Mouse (Mus musculus): ENCODE results near the gene Uvrag.
"Not testable (repeated sequence)": the region's sequence is repeated elsewhere in the genome, so short reads cannot be mapped to it uniquely, and the experiment has no call there.

Uvrag gene

GRCm38 (mm10) chr7:98967672-98968071 is 173.3 kb downstream of the Uvrag start:
- DNase-seq = no peak

GRCm38 (mm10) chr7:98963581-98963980 is 177.4 kb downstream of the Uvrag start:
- DNase-seq = not testable (repeated sequence)

- DNase-seq = peak; percentile 38 to 63
Observed at GRCm38 (mm10) chr7:98962547-98963311, 178.2 kb downstream of the Uvrag start.

DNA sequence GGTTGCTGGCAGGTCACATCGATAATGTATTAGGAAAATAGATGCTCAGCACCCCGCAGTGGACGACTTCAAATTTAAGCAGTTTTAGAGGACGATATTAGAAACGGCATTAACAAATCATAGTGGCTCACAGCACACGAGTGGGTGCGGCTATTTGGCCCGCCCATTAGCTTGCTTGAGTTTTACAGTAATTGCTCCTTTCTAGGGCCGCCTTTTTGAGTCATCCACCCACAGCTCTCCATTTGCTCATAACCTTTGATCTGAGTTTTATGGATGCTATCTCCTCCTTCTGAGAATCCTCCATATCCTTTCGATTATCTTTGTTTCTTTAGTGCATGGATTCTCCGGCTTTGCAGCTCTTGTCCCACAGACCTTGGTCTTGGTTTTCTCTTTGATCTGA is 178.9 kb downstream of the Uvrag start:
- DNase-seq = no peak

- DNase-seq = no peak
Observed at GRCm38 (mm10) chr7:98960274-98960673, 180.7 kb downstream of the Uvrag start.

- no peak for DNase-seq
Observed at GRCm38 (mm10) chr7:98959246-98959645, 181.7 kb downstream of the Uvrag start.

DNA sequence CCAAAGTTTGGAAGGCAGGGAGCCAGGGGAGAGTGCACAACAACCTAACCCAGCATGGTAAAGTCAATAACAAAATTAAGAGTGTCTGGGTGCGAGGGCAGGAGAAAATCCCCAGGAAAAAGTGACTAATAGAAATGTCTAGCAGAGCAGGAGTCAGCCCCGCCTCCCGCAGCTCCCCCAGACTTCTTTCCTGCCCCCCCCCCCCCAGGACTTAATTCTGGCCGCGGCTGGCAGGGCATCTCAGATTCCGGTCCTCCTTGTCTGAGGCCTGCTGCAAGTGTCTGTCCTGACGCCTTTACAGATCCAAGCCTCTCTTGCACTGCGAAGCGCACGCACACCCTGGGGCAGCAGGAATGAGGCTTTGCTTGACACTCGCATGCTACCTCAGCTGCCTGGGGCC is 182.8 kb downstream of the Uvrag start:
- DNase-seq = no peak

DNA sequence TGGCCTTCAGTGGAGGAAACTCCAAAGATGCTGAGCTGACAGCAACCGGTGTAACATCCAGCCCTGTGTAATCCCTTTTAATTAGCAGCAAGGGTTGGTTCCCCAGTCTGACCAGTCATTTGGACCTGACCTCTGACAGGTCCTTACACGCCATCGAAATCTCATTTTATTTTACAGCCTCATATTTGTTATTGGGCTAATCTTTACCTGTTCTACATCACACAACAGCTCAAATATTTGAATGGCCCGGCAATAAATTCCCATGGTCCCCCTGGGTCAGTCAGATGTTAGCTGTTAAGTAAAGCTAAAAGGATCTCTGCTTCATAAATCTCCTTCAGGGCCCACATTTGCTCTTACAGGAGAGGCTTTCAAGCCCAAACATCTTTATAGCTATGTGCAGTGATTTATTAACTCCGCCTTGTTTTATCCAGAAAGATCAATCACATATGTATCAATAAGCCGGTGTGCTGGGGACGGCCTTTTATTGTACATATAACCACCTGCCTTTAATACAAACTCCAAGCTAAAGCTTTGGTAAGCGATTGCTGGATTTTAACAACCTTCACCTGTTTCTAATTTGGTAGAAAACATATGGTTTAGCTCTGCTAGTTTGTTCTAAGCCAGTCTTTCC is 183.7 kb downstream of the Uvrag start:
- no peak for DNase-seq

DNA sequence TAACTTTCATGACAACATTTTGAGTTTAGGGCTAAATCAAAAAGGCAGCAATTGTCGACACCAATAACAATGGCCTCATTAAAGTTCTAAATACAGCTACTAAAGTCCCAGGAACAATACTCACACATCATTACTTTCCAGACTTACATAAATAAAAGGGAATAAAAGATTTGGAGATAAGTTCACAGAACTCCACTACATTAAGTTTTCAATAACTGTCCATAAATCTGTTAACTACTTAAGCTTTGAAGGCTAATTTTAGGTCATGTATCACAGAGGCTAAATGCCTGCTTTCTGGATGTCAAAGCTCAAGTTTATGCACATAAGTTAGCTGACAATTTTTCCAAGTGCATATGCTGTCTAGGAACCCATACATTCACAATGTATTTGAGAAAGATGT is 184.3 kb downstream of the Uvrag start:
- no peak for DNase-seq

- no peak for DNase-seq
Observed at GRCm38 (mm10) chr7:98953649-98954048, 187.3 kb downstream of the Uvrag start.

GRCm38 (mm10) chr7:98944986-98945385 is 196.0 kb downstream of the Uvrag start:
- DNase-seq = no peak

DNA sequence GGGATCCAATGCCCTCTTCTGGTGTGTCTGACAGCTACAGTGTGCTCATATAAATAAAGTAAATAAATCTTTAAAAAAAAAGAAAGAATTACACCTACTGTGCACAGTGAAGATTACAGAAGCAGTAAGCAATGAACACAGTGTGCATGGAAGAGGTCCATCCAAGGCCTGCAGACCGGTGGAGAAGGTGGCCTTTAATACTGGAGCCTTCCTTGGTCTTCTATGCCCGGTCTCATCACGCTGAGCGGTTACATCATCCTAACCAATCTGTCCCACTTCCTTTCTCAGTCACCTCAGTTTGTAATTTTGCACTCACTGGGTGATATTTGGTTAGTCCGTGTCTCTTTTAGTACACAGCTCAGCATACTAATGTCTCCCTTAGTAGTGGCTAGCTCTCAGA is 197.3 kb downstream of the Uvrag start:
- DNase-seq = no peak

DNA sequence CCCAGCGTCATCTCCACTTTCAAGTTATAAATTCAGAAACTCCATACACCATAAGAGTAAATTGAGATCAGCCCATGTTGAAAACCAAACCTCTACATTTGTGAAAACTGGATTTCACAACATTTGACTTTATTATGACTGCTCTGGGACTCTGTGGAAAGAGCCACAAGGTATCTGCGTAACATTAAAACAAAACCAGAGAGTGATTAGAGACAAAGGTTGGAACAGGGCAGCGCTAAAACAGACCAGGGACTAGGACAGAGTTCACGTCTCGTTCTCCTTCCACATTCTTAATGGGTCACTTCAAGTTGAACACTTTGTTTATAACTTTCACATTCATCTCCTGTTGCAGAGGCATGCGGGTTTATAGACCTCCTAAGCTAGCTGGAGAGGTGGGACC is 198.2 kb downstream of the Uvrag start:
- DNase-seq = peak in 1 of 2 experiments; percentile 15

GRCm38 (mm10) chr7:98939194-98939593 is 201.7 kb downstream of the Uvrag start:
- no peak for DNase-seq

GRCm38 (mm10) chr7:98938621-98939020 is 202.3 kb downstream of the Uvrag start:
- DNase-seq = no peak

DNA sequence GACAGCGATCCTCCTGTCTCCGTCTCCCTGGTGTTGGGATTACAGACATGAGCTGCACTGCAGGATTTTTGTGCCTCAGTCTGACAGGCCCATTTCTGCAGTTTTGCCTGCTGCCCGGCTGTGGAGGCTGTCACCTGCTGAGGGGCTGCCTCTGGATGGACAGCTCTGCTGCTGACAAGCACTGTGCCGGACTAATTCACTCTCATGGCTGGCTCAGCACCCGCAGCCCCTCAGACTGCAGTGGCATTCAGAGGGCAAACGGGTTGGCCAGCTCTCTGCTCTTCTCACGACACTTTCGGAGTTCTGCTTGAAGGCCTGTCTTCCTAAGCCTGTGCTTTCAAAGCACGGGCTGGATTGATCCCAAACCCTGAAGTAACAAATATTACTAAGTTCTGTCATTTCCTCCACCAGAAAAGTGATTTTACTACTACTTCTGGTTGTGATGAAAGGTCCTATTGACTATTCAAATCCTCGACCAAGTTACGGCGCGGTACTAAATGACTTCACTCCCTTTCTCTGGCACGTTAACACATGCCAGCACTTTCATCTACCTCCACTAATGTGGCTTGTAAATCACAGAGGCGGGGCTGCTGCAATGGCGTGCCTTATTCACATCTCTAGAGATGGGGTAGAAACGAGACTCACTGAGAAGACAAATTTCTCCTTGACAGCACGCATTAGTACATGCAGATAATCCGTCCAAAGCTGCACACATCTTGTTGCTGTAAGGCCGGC is 203.7 kb downstream of the Uvrag start:
- DNase-seq = no peak

DNA sequence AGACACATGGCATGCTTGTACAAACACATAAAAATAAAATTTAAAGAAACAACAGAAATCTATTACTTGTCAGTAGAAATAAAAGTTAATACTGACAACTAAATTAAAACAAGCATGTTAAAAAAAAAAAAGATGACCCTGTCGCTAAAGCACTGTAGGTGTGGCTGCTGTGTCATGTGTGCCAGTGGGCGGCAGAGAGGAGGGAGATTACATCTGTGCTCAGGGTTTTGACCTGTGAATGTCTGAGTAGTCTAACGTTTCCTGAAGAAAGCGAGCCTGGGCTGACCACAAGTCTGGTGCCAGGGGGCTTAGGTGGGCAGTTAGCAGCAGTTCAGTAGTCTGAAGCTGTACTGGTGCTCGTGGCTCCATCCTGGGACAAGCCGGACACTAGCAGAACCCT is 205.2 kb downstream of the Uvrag start:
- no peak for DNase-seq

DNA sequence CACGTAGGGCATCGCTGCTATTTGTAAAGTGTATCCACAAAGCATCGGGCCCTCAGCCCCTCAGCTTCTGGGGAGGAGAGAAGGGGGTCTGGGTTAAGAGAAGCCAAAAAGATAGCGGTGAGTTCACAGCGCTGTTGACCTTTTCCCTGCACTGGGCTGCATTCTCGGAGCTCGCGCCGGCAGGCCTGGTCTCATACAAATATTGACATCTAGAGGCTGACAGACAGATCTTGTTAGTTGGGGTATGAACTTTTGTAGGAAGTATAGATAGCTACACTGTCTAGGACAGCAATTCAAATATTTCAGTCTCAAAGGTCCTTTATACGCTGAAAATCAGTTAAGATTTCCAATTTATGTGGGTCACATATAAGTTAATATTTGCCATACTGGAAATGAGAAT is 205.7 kb downstream of the Uvrag start:
- DNase-seq = no peak

DNA sequence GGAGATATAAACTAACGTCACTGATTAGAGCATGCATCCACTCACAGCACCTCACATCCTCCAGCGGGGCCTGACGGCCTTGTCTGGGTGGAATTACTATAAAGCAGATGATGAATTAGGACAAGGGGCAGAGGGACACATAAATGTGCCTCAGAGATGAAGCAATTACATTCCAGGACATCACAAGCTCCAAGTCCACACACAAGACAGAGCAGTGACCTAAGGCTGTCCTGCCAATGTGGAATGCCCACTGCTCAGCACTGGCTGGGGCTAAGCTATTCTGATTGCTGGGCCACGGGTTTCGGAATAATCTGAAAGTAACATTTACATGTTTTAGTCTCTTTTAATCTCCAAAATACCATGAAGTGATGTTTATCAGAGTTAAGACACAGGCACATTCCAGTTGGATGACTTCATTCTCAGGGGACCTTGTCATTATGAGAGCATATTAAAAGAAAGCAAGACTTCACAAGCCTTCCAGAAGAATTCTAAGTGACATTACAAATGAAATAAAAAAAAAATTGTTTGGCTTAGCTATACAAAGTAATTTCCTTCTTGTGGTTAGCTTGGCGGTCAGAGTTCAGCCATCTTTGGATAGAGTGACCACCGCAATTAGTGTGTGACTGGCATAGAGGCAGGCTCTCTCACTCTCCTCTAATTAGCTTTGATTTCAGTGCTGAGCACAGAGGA is 212.5 kb downstream of the Uvrag start:
- DNase-seq = peak; percentile 25 to 32

DNA sequence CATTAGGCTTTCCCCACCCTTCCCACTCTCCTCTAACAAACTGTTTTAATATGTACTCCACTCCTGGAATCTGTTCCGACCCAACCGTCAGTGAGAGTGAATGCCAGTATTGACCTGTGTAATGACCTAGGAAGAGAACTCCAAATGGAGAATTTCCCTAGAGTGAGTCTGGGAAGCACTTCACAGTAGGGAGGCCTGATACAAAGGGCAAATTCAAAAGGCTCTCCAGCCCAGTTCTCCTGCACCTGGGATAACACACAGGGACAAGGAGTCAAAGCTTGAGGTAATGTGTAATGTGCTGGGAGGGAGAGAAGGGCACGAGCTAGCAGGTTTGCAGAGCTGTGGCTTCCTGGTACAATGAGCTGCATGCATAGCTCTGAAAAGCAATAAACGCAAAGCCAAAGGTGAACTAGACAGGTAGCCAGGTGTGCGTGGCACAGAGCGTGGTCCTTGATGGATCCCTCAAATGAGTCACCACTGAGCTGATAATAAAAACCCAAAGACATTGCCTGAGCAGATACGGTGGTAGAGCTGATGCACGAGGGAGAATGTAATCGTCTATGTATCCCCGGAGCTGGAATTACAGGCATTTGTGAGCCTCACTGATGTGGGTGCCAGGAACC is 213.9 kb downstream of the Uvrag start:
- no peak for DNase-seq

DNA sequence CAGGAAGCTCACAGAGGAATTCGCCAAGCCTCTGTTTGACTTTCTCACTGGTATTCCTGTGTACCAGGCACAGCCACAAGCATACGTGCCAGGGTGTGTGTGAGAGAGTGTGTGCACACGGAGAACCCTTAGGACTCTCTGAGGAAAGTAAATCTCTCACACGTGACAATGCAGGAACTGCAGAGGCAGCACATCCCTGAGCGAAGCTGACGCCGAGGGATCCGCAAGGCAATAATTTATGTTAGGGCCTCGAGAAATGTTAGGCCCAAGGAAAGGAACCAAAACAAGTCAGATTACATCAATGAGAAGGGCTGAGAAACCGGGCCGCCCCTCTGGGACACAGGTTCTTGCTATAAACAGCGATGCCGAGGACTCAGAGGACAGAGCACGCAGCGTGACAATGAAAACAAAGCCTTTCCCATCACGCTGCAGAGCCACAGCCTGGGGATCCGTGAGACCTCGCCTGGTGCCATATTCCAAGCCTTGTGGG is 216.5 kb downstream of the Uvrag start:
- no peak for DNase-seq

DNA sequence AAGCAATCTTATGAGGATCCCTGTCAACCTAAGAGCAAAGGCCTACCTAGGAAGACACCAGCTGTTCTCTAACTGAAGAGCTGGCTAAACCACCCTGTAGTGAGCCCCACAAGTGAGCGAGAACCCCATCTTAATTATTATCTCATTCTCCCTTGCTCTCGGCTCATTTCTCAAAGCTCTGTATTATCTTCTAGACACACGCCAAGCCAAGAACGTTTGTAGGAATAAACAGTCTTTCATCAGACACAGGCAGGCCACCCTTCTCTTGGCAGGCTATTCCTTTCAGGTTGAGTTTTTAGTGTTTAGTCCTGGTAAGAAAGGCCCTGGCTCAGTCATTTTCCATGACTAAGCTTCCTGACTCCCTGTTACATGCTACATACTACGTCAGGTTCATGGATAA is 218.0 kb downstream of the Uvrag start:
- no peak for DNase-seq

- no peak for DNase-seq
Observed at GRCm38 (mm10) chr7:98917407-98917806, 223.5 kb downstream of the Uvrag start.
